ENCODE assay signal across 12 mouse cellular contexts in the genomic region with DNA sequence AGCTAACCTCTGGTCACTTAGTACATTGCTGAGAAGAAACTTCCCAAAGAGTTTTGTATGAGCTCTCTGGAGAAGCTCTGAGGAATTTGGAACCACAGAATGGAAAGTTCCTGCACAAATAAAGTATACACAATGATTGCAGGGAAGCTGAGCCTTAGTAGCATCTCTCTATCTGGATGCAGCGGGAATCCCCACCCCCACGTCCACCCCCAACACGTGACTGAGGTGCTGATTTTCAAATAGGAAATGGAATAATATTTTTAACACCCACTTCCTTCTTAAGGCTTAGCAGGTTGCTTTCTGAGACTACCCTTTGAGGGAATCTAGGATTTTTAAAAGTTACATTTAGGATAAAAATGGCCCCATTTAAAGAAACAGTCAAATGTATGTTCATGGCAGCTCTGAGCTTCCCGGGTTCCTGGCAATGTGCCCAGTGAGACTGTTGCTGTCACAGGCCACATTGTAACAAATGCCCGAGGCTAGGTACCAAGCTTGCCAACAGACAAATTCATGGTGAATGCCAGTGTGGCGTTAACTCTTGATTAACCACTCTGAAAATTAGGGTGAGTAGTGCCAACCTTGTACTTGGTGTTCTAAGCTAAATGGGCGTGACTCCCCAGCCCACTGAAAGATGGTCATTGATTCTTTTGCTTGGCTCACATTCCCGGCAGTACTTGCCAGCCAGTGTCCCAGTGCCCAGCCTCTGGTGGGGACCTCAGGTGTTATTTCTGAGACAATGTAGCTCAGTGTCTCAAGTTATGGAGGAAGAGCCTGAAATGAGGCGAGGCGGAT. TPM values are rescaled to one million over a fixed set of nuclear protein-coding genes. Genes with fewer than 3 reads are reported as not detected.
DNase-seq lines count a peak whose midpoint lies in the region; ATAC-seq and TF ChIP-seq lines count a peak whose summit lies in the region.
"Had no signal": no experiment of that assay in that cellular context is flagged by ENCODE, and none has a peak within 500 bp of the region (broad histone marks: within the 10 kb centered on the region; RNA-seq: fewer than 3 reads in every experiment).

No protein-coding gene starts in this region.

- no peak for TF ChIP-seq EP300 in CH12.LX (IDR thresholded peaks at IDR 0.05; ENCODE audit: low read length)

- H3K9ac ChIP-seq in kidney, postnatal 0 days (ENCODE audit: low read depth, low read length): no peak overlapping the region
- no peak overlapping the region for H3K9ac ChIP-seq in kidney, embryonic 15.5 days
- no peak overlapping the region for H3K9ac ChIP-seq in CH12.LX (ENCODE audit: insufficient read depth, low read depth)
- no peak overlapping the region for H3K9ac ChIP-seq in forebrain, postnatal 0 days
- H3K9ac ChIP-seq: neural tube, embryonic 12.5 days had no signal

- H3K27ac ChIP-seq in kidney, postnatal 0 days: 0 out of 2 replicates have a peak overlapping the region, but pooled peaks have one; percentile 5
- no peak overlapping the region for H3K27ac ChIP-seq in kidney, embryonic 15.5 days
- no peak overlapping the region for H3K27ac ChIP-seq in CH12.LX (ENCODE audit: insufficient read depth, low read depth)
- H3K27ac ChIP-seq in forebrain, postnatal 0 days (ENCODE audit: low read depth, low read length): no peak overlapping the region
- H3K27ac ChIP-seq: neural tube, embryonic 12.5 days had no signal

- in situ Hi-C loops in CH12.LX (cut with MboI; ENCODE audit: low pct_ligation_motif_present, low pct_unique_long_range_greater_than_20kb, low sequenced_read_pairs): no loop called here

- H3K9me3 ChIP-seq in kidney, postnatal 0 days (replicated peaks; ENCODE audit: low read length): no peaks in the 10 kb centered on the region
- no peaks in the 10 kb centered on the region for H3K9me3 ChIP-seq in kidney, embryonic 15.5 days (replicated peaks)
- H3K9me3 ChIP-seq in CH12.LX (replicated peaks; ENCODE audit: low read length): peaks cover 5% of the 10 kb centered on the region
- H3K9me3 ChIP-seq in forebrain, postnatal 0 days (ENCODE audit: low read length): no peaks in the 10 kb centered on the region
- H3K9me3 ChIP-seq: neural tube, embryonic 12.5 days had no signal

- DNase-seq in kidney, postnatal 0 days (ENCODE audit: low spot score): no peak
- no peak for DNase-seq in CH12.LX (ENCODE audit: extremely low read depth)
- peak; percentile 82 for DNase-seq in brain, adult 2 months (ENCODE audit: low read depth, low spot score)
- DNase-seq in forebrain, postnatal 0 days: peak; percentile 83
- no peak for DNase-seq in spleen, postnatal 10 days (ENCODE audit: low spot score in 2 of 2)
- no peak for DNase-seq in thymus, adult 18-20 months
- DNase-seq in lung, postnatal 14 days: no peak
- DNase-seq: lung, postnatal 4 days had no signal

- no peaks in the 10 kb centered on the region for H3K27me3 ChIP-seq in kidney, postnatal 0 days (ENCODE audit: insufficient read depth, low read length)
- no peaks in the 10 kb centered on the region for H3K27me3 ChIP-seq in kidney, embryonic 15.5 days
- peaks cover 90% of the 10 kb centered on the region for H3K27me3 ChIP-seq in CH12.LX (replicated peaks)
- no peaks in the 10 kb centered on the region for H3K27me3 ChIP-seq in forebrain, postnatal 0 days (ENCODE audit: insufficient read depth, low read length)
- H3K27me3 ChIP-seq: neural tube, embryonic 12.5 days had no signal

- 69% methylated on average over 10 of the region's 10 CpGs for WGBS in kidney, postnatal 0 days
- WGBS in kidney, embryonic 15.5 days: 69% methylated on average over 10 of the region's 10 CpGs
- 37% methylated on average over 10 of the region's 10 CpGs for WGBS in forebrain, postnatal 0 days

- ATAC-seq in kidney, postnatal 0 days (replicated peaks; ENCODE audit: low FRiP score, low read depth): no peak
- no peak for ATAC-seq in kidney, embryonic 15.5 days (replicated peaks; ENCODE audit: low FRiP score)
- peak; percentile 60 for ATAC-seq in forebrain, postnatal 0 days

- dilution Hi-C loops in CH12.LX (cut with MboI; ENCODE audit: extremely low pct_ligation_motif_present, extremely low pct_unique_long_range_greater_than_20kb, low sequenced_read_pairs): no loop called here

- TF ChIP-seq POLR2A in CH12.LX (IDR thresholded peaks at IDR 0.05; ENCODE audit: low read depth, low read length): no peak

- H3K79me2 ChIP-seq in CH12.LX (replicated peaks; ENCODE audit: control insufficient read depth, extremely low read depth, insufficient read depth, poor library complexity, severe bottlenecking): no peaks in the 10 kb centered on the region

- no peaks in the 10 kb centered on the region for H3K4me1 ChIP-seq in kidney, postnatal 0 days (replicated peaks; ENCODE audit: insufficient read depth, low read length)
- H3K4me1 ChIP-seq in kidney, embryonic 15.5 days: peaks cover 4% of the 10 kb centered on the region; the same call in 1 of the 2 replicates
- peaks cover 3 to 9% of the 10 kb centered on the region in 2 experiments; a peak in 2 of 4 replicates for H3K4me1 ChIP-seq in CH12.LX (ENCODE audit: control insufficient read depth in 1 of 2, insufficient read depth in 2 of 2)
- no peaks in the 10 kb centered on the region for H3K4me1 ChIP-seq in forebrain, postnatal 0 days (ENCODE audit: insufficient read depth)

- TF ChIP-seq CTCF in kidney, postnatal 0 days (IDR thresholded peaks at IDR 0.05; ENCODE audit: low read depth): no peak
- TF ChIP-seq CTCF in CH12.LX (conservative IDR thresholded peaks at IDR 0.05 in 1 of 2, IDR thresholded peaks at IDR 0.05 in 1 of 2; ENCODE audit: low read depth in 2 of 2, low read length in 2 of 2): no peak
- no peak for TF ChIP-seq CTCF in forebrain, postnatal 0 days (IDR thresholded peaks at IDR 0.05; ENCODE audit: low read depth)

- TF ChIP-seq RAD21 in CH12.LX (IDR thresholded peaks at IDR 0.05; ENCODE audit: low read depth, low read length): no peak

- no peak overlapping the region for H3K4me2 ChIP-seq in kidney, postnatal 0 days (ENCODE audit: low read length)
- no peak overlapping the region for H3K4me2 ChIP-seq in kidney, embryonic 15.5 days
- no peak overlapping the region for H3K4me2 ChIP-seq in CH12.LX (ENCODE audit: insufficient read depth, low read depth, poor library complexity, severe bottlenecking)
- no peak overlapping the region for H3K4me2 ChIP-seq in forebrain, postnatal 0 days (ENCODE audit: low read depth)
- H3K4me2 ChIP-seq: neural tube, embryonic 12.5 days had no signal

- H3K4me3 ChIP-seq in kidney, postnatal 0 days (replicated peaks; ENCODE audit: low read depth, low read length): no peak overlapping the region
- H3K4me3 ChIP-seq in kidney, embryonic 15.5 days (replicated peaks): no peak overlapping the region
- no peak overlapping the region for H3K4me3 ChIP-seq in CH12.LX (replicated peaks in 1 of 3; ENCODE audit: low read depth in 2 of 3, low read length in 2 of 3, poor library complexity in 1 of 3)
- H3K4me3 ChIP-seq in forebrain, postnatal 0 days (ENCODE audit: low read depth, low read length): no peak overlapping the region
- H3K4me3 ChIP-seq: neural tube, embryonic 12.5 days had no signal

- no peaks in the 10 kb centered on the region for H3K36me3 ChIP-seq in kidney, postnatal 0 days (ENCODE audit: insufficient read depth, low read length)
- no peaks in the 10 kb centered on the region for H3K36me3 ChIP-seq in kidney, embryonic 15.5 days
- H3K36me3 ChIP-seq in CH12.LX (replicated peaks in 1 of 2; ENCODE audit: control insufficient read depth in 1 of 2, insufficient read depth in 1 of 2, low read length in 1 of 2): no peaks in the 10 kb centered on the region
- H3K36me3 ChIP-seq in forebrain, postnatal 0 days (ENCODE audit: insufficient read depth): no peaks in the 10 kb centered on the region
- H3K36me3 ChIP-seq: neural tube, embryonic 12.5 days had no signal

TF ChIP-seq in CH12.LX, 34 proteins besides CTCF, POLR2A, EP300 and RAD21 (continues in another document):
- no peak for TF ChIP-seq ZNF384 (IDR thresholded peaks at IDR 0.05; ENCODE audit: low read depth, low read length)
- no peak for TF ChIP-seq E2F4 (IDR thresholded peaks at IDR 0.05; ENCODE audit: insufficient replicate concordance, low read depth, low read length)
- no peak for TF ChIP-seq MXI1 (IDR thresholded peaks at IDR 0.05; ENCODE audit: low read depth, low read length)
- TF ChIP-seq HCFC1 (IDR thresholded peaks at IDR 0.05; ENCODE audit: low read depth, low read length): no peak
- no peak for TF ChIP-seq USF2 (conservative IDR thresholded peaks at IDR 0.05; ENCODE audit: low read depth, low read length)
- no peak for TF ChIP-seq MAFK (IDR thresholded peaks at IDR 0.05; ENCODE audit: insufficient replicate concordance, low read length)
- TF ChIP-seq ETS1 (conservative IDR thresholded peaks at IDR 0.05; ENCODE audit: low read depth, low read length): no peak
- TF ChIP-seq SMC3 (IDR thresholded peaks at IDR 0.05; ENCODE audit: low read depth, low read length): no peak
- TF ChIP-seq USF1 (IDR thresholded peaks at IDR 0.05; ENCODE audit: low read depth, low read length): peak; percentile 14; the same call in 1 of the 2 replicates
- no peak for TF ChIP-seq SIN3A (IDR thresholded peaks at IDR 0.05; ENCODE audit: low read length)

RNA-seq across cellular contexts. Expression of a gene that starts 11.3 kb away (rescaled TPM):
- 0.79 and 0.94 TPM in 2 replicates for polyA plus RNA-seq in kidney, postnatal 0 days (2015; fragmentation: Nextera tagmentation; extraction: Ambion mirVana)
- 0.45 and 0.59 TPM in 2 replicates for polyA plus RNA-seq in kidney, embryonic 15.5 days (2015; fragmentation: Nextera tagmentation; extraction: Ambion mirVana)
- total RNA-seq in CH12.LX (2012; rRNA removed) (not detected in 2 replicates), CH12.LX (2014; rRNA removed) (not detected in 2 replicates)
- polyA plus RNA-seq in CH12.LX (2012; ENCODE audit: insufficient read length, low read depth): not detected in 2 replicates
- not detected in 2 replicates for total RNA-seq in forebrain, postnatal 0 days (2014; rRNA removed)
- 0.06 TPM in 1 of 2 replicates, not detected in the other for polyA plus RNA-seq in forebrain, postnatal 0 days (2015; fragmentation: Nextera tagmentation; extraction: Ambion mirVana)
- polyA plus RNA-seq: heart, postnatal 0 days; neural tube, embryonic 12.5 days had no signal

RNA-seq across cellular contexts. Expression of a gene that starts 23.0 kb away (rescaled TPM):
- not detected in 2 replicates for polyA plus RNA-seq in kidney, postnatal 0 days (2015; fragmentation: Nextera tagmentation; extraction: Ambion mirVana)
- polyA plus RNA-seq in kidney, embryonic 15.5 days (2015; fragmentation: Nextera tagmentation; extraction: Ambion mirVana): not detected in 2 replicates
- total RNA-seq in CH12.LX (2012; rRNA removed) (not detected in 2 replicates), CH12.LX (2014; rRNA removed) (not detected in 2 replicates)
- polyA plus RNA-seq in CH12.LX (2012; ENCODE audit: insufficient read length, low read depth): not detected in 2 replicates
- not detected in 2 replicates for total RNA-seq in forebrain, postnatal 0 days (2014; rRNA removed)
- polyA plus RNA-seq in forebrain, postnatal 0 days (2015; fragmentation: Nextera tagmentation; extraction: Ambion mirVana): not detected in 2 replicates
- total RNA-seq: left cerebral cortex, adult 8-10 months had no signal
- polyA plus RNA-seq: heart, postnatal 0 days; neural tube, embryonic 12.5 days had no signal

RNA-seq across cellular contexts. Expression of a gene that starts 32.6 kb away (rescaled TPM):
- polyA plus RNA-seq in kidney, postnatal 0 days (2015; fragmentation: Nextera tagmentation; extraction: Ambion mirVana): not detected in 2 replicates
- polyA plus RNA-seq in kidney, embryonic 15.5 days (2015; fragmentation: Nextera tagmentation; extraction: Ambion mirVana): not detected in 2 replicates
- total RNA-seq in CH12.LX (2012; rRNA removed) (not detected in 2 replicates), CH12.LX (2014; rRNA removed) (not detected in 2 replicates)
- polyA plus RNA-seq in CH12.LX (2012; ENCODE audit: insufficient read length, low read depth): not detected in 2 replicates
- total RNA-seq in forebrain, postnatal 0 days (2014; rRNA removed): not detected in 2 replicates
- polyA plus RNA-seq in forebrain, postnatal 0 days (2015; fragmentation: Nextera tagmentation; extraction: Ambion mirVana): not detected in 2 replicates
- total RNA-seq: left cerebral cortex, adult 8-10 months had no signal
- polyA plus RNA-seq: heart, postnatal 0 days; neural tube, embryonic 12.5 days had no signal

Comparison
In these comparisons a context has a peak if more than half of its experiments do, and no peak if none do; other contexts are left out.
1. DNase-seq: peak in brain, adult 2 months (single experiment) and forebrain, postnatal 0 days (single experiment); none in kidney, postnatal 0 days (single experiment), CH12.LX (single experiment), spleen, postnatal 10 days (0 of 2), thymus, adult 18-20 months (0 of 2) and lung, postnatal 14 days (single experiment).